Mouse (Mus musculus) MEL (cell line): ENCODE measurements around the gene Kirrel3. TPM values are rescaled to one million over a fixed set of nuclear protein-coding genes. Genes with fewer than 3 reads are reported as not detected.

Source experiments
- DNase-seq: peaks from one replicate; pipeline ENCODE4 v3.0.0; 2011; ENCODE audit warnings: low read depth, low spot score
- H3K27ac ChIP-seq: 2 replicates; pipeline ENCODE4 v1.5.1; 2012; ENCODE audit warnings: low read depth, mild to moderate bottlenecking, control low read depth, low read length, moderate library complexity; ENCODE audit not compliant: control insufficient read depth
- H3K27me3 ChIP-seq, 2 experiments: fragments of 150-350 bp in 1 of 2; sonication (generic) in 1 of 2; 2 replicates each; pipeline ENCODE4 v1.6.1; 2012; ENCODE audit warnings: low read length in 2 of 2, mild to moderate bottlenecking in 2 of 2, improper control_type of control experiment in 1 of 2, moderate library complexity in 1 of 2; ENCODE audit not compliant: insufficient read depth in 2 of 2, control insufficient read depth in 1 of 2
- H3K36me3 ChIP-seq, 2 experiments: 2 replicates each; pipeline ENCODE4 v1.6.1; 2012 to 2014; ENCODE audit warnings: low read length in 2 of 2, improper control_type of control experiment in 1 of 2, inconsistent platforms in 1 of 2, mild to moderate bottlenecking in 1 of 2; ENCODE audit not compliant: insufficient read depth in 2 of 2, control insufficient read depth in 1 of 2
- H3K4me1 ChIP-seq, 2 experiments: fragments of 150-350 bp in 1 of 2; sonication (generic) in 1 of 2; 2 replicates each; pipeline ENCODE4 v1.6.1; 2012; ENCODE audit warnings: low read length in 2 of 2, improper control_type of control experiment in 1 of 2, mild to moderate bottlenecking in 1 of 2; ENCODE audit not compliant: insufficient read depth in 2 of 2, control insufficient read depth in 1 of 2
- H3K4me3 ChIP-seq, 2 experiments: fragments of 150-350 bp in 1 of 2; sonication (generic) in 1 of 2; 2 replicates each; pipeline ENCODE4 v1.5.1; 2012; ENCODE audit warnings: low read depth in 2 of 2, low read length in 2 of 2, mild to moderate bottlenecking in 2 of 2, moderate library complexity in 2 of 2, control low read depth in 1 of 2, improper control_type of control experiment in 1 of 2; ENCODE audit not compliant: control insufficient read depth in 1 of 2, insufficient read depth in 1 of 2
- H3K79me2 ChIP-seq: 2 replicates; pipeline ENCODE4 v1.6.1; 2012; ENCODE audit warnings: mild to moderate bottlenecking, low read length, moderate library complexity; ENCODE audit not compliant: control insufficient read depth, poor library complexity, insufficient read depth
- H3K9ac ChIP-seq: 2 replicates; pipeline ENCODE4 v1.6.1; 2012; ENCODE audit warnings: low read depth, mild to moderate bottlenecking, control low read depth, low read length, moderate library complexity; ENCODE audit not compliant: control insufficient read depth, poor library complexity, severe bottlenecking
- H3K9me3 ChIP-seq: fragments of 150-350 bp; sonication (generic); replicated peaks from 2 replicates; pipeline ENCODE4 v1.6.1; 2012; ENCODE audit warnings: mild to moderate bottlenecking, low read length, improper control_type of control experiment, moderate library complexity; ENCODE audit not compliant: insufficient read depth
- BHLHE40 ChIP-seq: IDR thresholded peaks from 2 replicates; pipeline ENCODE4 v1.6.1; 2012; ENCODE audit warnings: low read depth, mild to moderate bottlenecking, inconsistent platforms, low read length, improper control_type of control experiment, borderline replicate concordance
- CHD1 ChIP-seq: IDR thresholded peaks from 2 replicates; pipeline ENCODE4 v1.6.1; 2012; ENCODE audit warnings: low read depth, mild to moderate bottlenecking, inconsistent platforms, low read length, improper control_type of control experiment
- CTCF ChIP-seq, 3 experiments: IDR thresholded peaks in 2 of 3; conservative IDR thresholded peaks in 1 of 3; 2 replicates each; pipeline ENCODE4 v1.5.1; 2011 to 2012; ENCODE audit warnings: low read length in 3 of 3, low read depth in 2 of 3, mild to moderate bottlenecking in 2 of 3, improper control_type of control experiment in 1 of 3, inconsistent platforms in 1 of 3, mixed read lengths in 1 of 3, moderate library complexity in 1 of 3; ENCODE audit not compliant: control insufficient read depth in 1 of 3, insufficient read depth in 1 of 3, poor library complexity in 1 of 3, severe bottlenecking in 1 of 3
- E2F4 ChIP-seq: IDR thresholded peaks from 2 replicates; pipeline ENCODE4 v1.6.1; 2011; ENCODE audit warnings: low read depth, low read length, improper control_type of control experiment, borderline replicate concordance
- EP300 ChIP-seq, 2 experiments: IDR thresholded peaks; 2 replicates each; pipeline ENCODE4 v1.6.1; 2011; ENCODE audit warnings: improper control_type of control experiment in 2 of 2, low read length in 2 of 2, low read depth in 1 of 2, mild to moderate bottlenecking in 1 of 2
- ETS1 ChIP-seq: IDR thresholded peaks from 2 replicates; pipeline ENCODE4 v1.6.1; 2012; ENCODE audit warnings: low read depth, mild to moderate bottlenecking, inconsistent platforms, low read length, improper control_type of control experiment, moderate library complexity
- HCFC1 ChIP-seq: IDR thresholded peaks from 2 replicates; pipeline ENCODE4 v1.6.1; 2012; ENCODE audit warnings: low read depth, mild to moderate bottlenecking, inconsistent platforms, low read length, improper control_type of control experiment, moderate library complexity
- JUND ChIP-seq: IDR thresholded peaks from 2 replicates; pipeline ENCODE4 v1.6.1; 2011; ENCODE audit warnings: low read depth, mild to moderate bottlenecking, improper control_type of control experiment, low read length
- MAX ChIP-seq: IDR thresholded peaks from 2 replicates; pipeline ENCODE4 v1.6.1; 2011; ENCODE audit warnings: low read length, improper control_type of control experiment
- MAZ ChIP-seq: IDR thresholded peaks from 2 replicates; pipeline ENCODE4 v1.6.1; 2012; ENCODE audit warnings: low read depth, mild to moderate bottlenecking, inconsistent platforms, low read length, improper control_type of control experiment
- MEF2A ChIP-seq: IDR thresholded peaks from 2 replicates; pipeline ENCODE4 v1.6.1; 2014; ENCODE audit warnings: low read depth, mild to moderate bottlenecking, inconsistent platforms, low read length, improper control_type of control experiment; ENCODE audit not compliant: poor library complexity, insufficient replicate concordance, severe bottlenecking; ENCODE audit errors: extremely low read depth
- MXI1 ChIP-seq: IDR thresholded peaks from 2 replicates; pipeline ENCODE4 v1.6.1; 2011; ENCODE audit warnings: mild to moderate bottlenecking, low read depth, low read length, improper control_type of control experiment
- MYB ChIP-seq: IDR thresholded peaks from 2 replicates; pipeline ENCODE4 v1.6.1; 2011; ENCODE audit warnings: mild to moderate bottlenecking, low read depth, low read length, improper control_type of control experiment
- MYC ChIP-seq: IDR thresholded peaks from 2 replicates; pipeline ENCODE4 v1.6.1; 2011; ENCODE audit warnings: low read depth, mild to moderate bottlenecking, low read length, improper control_type of control experiment, moderate library complexity
- NELFE ChIP-seq: IDR thresholded peaks from 2 replicates; pipeline ENCODE4 v1.6.1; 2011; ENCODE audit warnings: low read depth, low read length, improper control_type of control experiment
- POLR2A ChIP-seq, 2 experiments: IDR thresholded peaks; 2 replicates each; pipeline ENCODE4 v1.6.1; 2011 to 2012; ENCODE audit warnings: low read length in 2 of 2, mild to moderate bottlenecking in 2 of 2, control low read depth in 1 of 2, improper control_type of control experiment in 1 of 2, low read depth in 1 of 2, moderate library complexity in 1 of 2; ENCODE audit not compliant: control insufficient read depth in 1 of 2, insufficient read depth in 1 of 2, poor library complexity in 1 of 2
- POLR2AphosphoS2 ChIP-seq: IDR thresholded peaks from 2 replicates; pipeline ENCODE4 v1.6.1; 2011; ENCODE audit warnings: low read length, improper control_type of control experiment
- RAD21 ChIP-seq: IDR thresholded peaks from 2 replicates; pipeline ENCODE4 v1.6.1; 2011; ENCODE audit warnings: mild to moderate bottlenecking, low read depth, low read length, improper control_type of control experiment
- SIN3A ChIP-seq: IDR thresholded peaks from 2 replicates; pipeline ENCODE4 v1.6.1; 2012; ENCODE audit warnings: low read length, improper control_type of control experiment, inconsistent platforms
- SMC3 ChIP-seq: IDR thresholded peaks from 2 replicates; pipeline ENCODE4 v1.6.1; 2011; ENCODE audit warnings: low read depth, low read length, improper control_type of control experiment
- TBP ChIP-seq: IDR thresholded peaks from 2 replicates; pipeline ENCODE4 v1.8.0; 2011; ENCODE audit warnings: low read depth, low read length, improper control_type of control experiment
- TCF12 ChIP-seq: IDR thresholded peaks from 2 replicates; pipeline ENCODE4 v1.6.1; 2014; ENCODE audit warnings: low read depth, mild to moderate bottlenecking, inconsistent platforms, low read length, improper control_type of control experiment, moderate library complexity
- UBTF ChIP-seq: IDR thresholded peaks from 2 replicates; pipeline ENCODE4 v1.6.1; 2012; ENCODE audit warnings: low read depth, mild to moderate bottlenecking, inconsistent platforms, low read length, improper control_type of control experiment, moderate library complexity, borderline replicate concordance; ENCODE audit not compliant: insufficient read depth
- USF2 ChIP-seq, 2 experiments: IDR thresholded peaks; 2 replicates each; pipeline ENCODE4 v1.6.1; 2011 to 2012; ENCODE audit warnings: improper control_type of control experiment in 2 of 2, low read length in 2 of 2, borderline replicate concordance in 1 of 2, inconsistent platforms in 1 of 2, low read depth in 1 of 2, mild to moderate bottlenecking in 1 of 2; ENCODE audit not compliant: insufficient read depth in 1 of 2
- ZC3H11A ChIP-seq: IDR thresholded peaks from 2 replicates; pipeline ENCODE4 v1.6.1; 2012; ENCODE audit warnings: low read depth, mild to moderate bottlenecking, inconsistent platforms, low read length, improper control_type of control experiment
- ZMIZ1 ChIP-seq: IDR thresholded peaks from 2 replicates; pipeline ENCODE4 v1.6.1; 2012; ENCODE audit warnings: low read depth, mild to moderate bottlenecking, inconsistent platforms, low read length, improper control_type of control experiment, moderate library complexity
- ZNF384 ChIP-seq: IDR thresholded peaks from 2 replicates; pipeline ENCODE4 v1.6.1; 2012; ENCODE audit warnings: low read depth, mild to moderate bottlenecking, inconsistent platforms, low read length, improper control_type of control experiment
- polyA plus RNA-seq, 2 experiments: library from polyadenylated mRNA; stranded (reverse) in 1 of 2; unstranded in 1 of 2; fragments of >175 nt in 1 of 2; fragments of >200 nt in 1 of 2; gene quantifications; 2 replicates each; pipeline versions ENCODE4 v1.2.1 to v1.2.4; 2012; ENCODE audit warnings: low replicate concordance in 2 of 2, low read depth in 1 of 2; ENCODE audit not compliant: insufficient read length in 2 of 2, insufficient read depth in 1 of 2, missing spikeins in 1 of 2
- total RNA-seq: library from RNA; depleted of rRNA; stranded (reverse); fragments of 300-350 nt; gene quantifications from 2 replicates; pipeline ENCODE4 v1.2.3, GENCODE M21; 2012

The Kirrel3 gene
- total and polyA plus RNA-seq, 3 experiments: 0.06 TPM; not detected in 2

DNA sequence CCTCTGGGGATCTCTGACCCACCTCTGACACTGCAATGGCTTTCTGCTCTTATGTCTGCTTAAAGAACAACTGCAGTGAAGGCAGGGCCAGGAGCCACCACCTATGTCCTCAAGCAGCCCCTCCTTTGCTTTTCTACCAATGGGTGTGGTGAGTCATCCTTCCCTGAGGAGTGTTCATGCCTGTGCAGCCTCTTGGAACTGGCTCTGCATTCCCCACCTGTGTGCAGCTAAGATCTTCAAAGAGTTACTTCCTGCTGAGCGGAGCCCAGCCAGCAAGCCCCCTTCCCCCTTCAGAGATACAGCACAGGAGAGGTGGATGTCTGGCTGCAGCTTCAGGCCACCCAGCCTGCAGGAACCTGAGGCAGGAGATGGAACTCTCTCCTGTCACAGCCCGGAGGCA, 265.2 kb downstream of the Kirrel3 start:
- Histone ChIP-seq H3K36me3 (no peaks in the 10 kb centered on the region), H3K79me2 (no peaks in the 10 kb centered on the region), H3K9ac (no peak overlapping the region), H3K9me3 (no peaks in the 10 kb centered on the region), H3K27me3 (no peaks in the 10 kb centered on the region), H3K27ac (no peak overlapping the region), H3K4me3 (no peak overlapping the region), H3K4me1 (no peaks in the 10 kb centered on the region)
- TF ChIP-seq RAD21 (no peak), ZNF384 (no peak), SIN3A (no peak), UBTF (no peak), TBP (no peak), BHLHE40 (no peak), HCFC1 (no peak), CHD1 (no peak), MXI1 (no peak), NELFE (no peak), TCF12 (no peak), POLR2A (IDR thresholded peaks at IDR 0.05; ENCODE audit: control insufficient read depth in 1 of 2, insufficient read depth in 1 of 2, low read depth in 1 of 2, low read length in 2 of 2, poor library complexity in 1 of 2) (no peak), MYC (no peak), MAX (no peak), EP300 (IDR thresholded peaks at IDR 0.05; ENCODE audit: low read depth in 1 of 2, low read length in 2 of 2) (no peak), MEF2A (no peak), E2F4 (no peak), MYB (no peak)
- no peak for DNase-seq

DNA sequence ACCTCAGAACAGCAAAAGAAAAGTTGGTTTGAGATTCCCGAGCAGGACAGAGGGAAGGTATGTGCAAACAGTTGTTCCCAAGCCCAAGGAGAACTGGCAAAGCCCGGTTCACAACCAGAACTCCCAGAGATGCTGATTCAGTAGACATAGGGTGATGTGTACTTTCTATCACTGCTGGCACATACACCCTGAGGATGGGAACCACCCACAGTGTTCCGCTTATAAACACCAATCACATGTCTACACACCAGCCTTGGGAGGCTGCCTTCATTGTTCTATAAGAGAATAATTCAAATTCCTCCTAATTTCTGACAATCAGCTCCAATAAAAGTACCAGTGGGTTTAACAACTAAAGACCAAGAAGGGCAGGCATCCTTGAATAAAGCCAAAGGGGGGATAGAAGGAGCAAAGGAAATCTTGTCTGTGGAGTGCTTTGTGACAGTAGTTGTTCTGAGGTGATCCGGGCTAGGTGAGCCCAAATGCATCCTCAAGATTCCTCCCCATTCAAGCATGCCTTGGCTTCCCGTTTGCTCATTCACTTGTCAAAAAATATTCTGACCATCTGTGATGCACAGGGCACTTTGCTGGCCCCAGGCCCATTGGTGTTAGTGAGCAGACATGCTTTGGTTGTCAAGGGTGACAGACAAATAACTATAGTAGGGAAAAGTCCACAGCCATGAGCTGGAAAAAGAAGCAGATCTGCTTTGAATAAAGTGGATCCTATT, 266.5 kb downstream of the Kirrel3 start:
- no peaks in the 10 kb centered on the region for H3K4me1 ChIP-seq
- H3K9me3 ChIP-seq: no peaks in the 10 kb centered on the region
- no peaks in the 10 kb centered on the region for H3K79me2 ChIP-seq
- H3K27ac ChIP-seq: no peak overlapping the region
- TF ChIP-seq ETS1: no peak
- TF ChIP-seq POLR2AphosphoS2: no peak
- no peak for TF ChIP-seq CTCF (IDR thresholded peaks at IDR 0.05 in 2 of 3, conservative IDR thresholded peaks at IDR 0.05 in 1 of 3; ENCODE audit: control insufficient read depth in 1 of 3, insufficient read depth in 1 of 3, low read depth in 2 of 3, low read length in 3 of 3, poor library complexity in 1 of 3, severe bottlenecking in 1 of 3)
- TF ChIP-seq NELFE: no peak
- TF ChIP-seq TCF12: no peak
- no peak for TF ChIP-seq TBP
- no peak for TF ChIP-seq ZMIZ1
- no peak for TF ChIP-seq SMC3
- TF ChIP-seq USF2 (IDR thresholded peaks at IDR 0.05; ENCODE audit: borderline replicate concordance in 1 of 2, insufficient read depth in 1 of 2, low read depth in 1 of 2, low read length in 2 of 2): no peak
- no peak for TF ChIP-seq MAX
- TF ChIP-seq MXI1: no peak
- TF ChIP-seq MYB: no peak
- no peak for TF ChIP-seq MAZ
- no peak for TF ChIP-seq ZC3H11A
- no peak for TF ChIP-seq JUND
- TF ChIP-seq, all 39 proteins: peak for 0
- Histone ChIP-seq H3K27me3 (no peaks in the 10 kb centered on the region), H3K4me3 (no peak overlapping the region), H3K9ac (no peak overlapping the region), H3K36me3 (no peaks in the 10 kb centered on the region)
- DNase-seq: no peak
